26 mouse cellular contexts compared by ENCODE assay signal in the genomic region with DNA sequence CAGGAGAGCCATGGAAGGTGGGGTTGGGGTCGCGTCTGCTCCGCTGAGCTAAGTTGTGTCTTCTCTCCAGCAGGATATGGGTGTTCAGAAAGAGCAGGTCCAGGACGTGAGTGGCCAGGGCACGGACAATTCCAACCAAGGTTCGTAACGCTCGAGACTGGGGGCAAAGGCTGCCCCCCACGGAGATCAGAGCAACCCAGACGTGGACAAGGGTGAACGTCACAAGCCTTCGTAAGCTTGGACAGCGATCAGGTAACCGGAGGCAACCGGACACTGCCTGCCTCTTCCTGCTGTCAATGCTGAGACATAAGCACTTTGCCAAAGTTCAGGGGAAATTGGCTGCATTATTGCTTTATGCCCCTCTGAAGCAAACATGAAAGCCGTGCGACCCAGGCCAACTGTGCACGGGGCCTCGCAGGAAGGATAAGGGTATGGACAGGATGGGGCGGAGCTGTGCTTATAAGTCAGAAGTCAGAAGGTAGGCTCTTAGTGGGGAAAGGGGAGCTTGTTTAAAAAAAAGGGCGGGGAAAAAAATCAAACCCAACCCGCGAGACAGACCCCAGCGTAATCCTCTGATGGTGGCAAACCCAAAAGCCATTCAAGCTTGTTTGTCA. TPM values are rescaled to one million over a fixed set of nuclear protein-coding genes. Genes with fewer than 3 reads are reported as not detected.
DNase-seq lines count a peak whose midpoint lies in the region; ATAC-seq lines count a peak whose summit lies in the region.
"Had no signal": no experiment of that assay in that cellular context is flagged by ENCODE, and none has a peak within 500 bp of the region (broad histone marks: within the 10 kb centered on the region; RNA-seq: fewer than 3 reads in every experiment).

No protein-coding gene starts in this region.

- H3K4me2 ChIP-seq in embryonic facial prominence, embryonic 15.5 days (replicated peaks): no peak overlapping the region
- H3K4me2 ChIP-seq in kidney, embryonic 15.5 days: no peak overlapping the region
- H3K4me2 ChIP-seq in kidney, embryonic 14.5 days (replicated peaks; ENCODE audit: low read depth, low read length): no peak overlapping the region
- H3K4me2 ChIP-seq: embryonic facial prominence, embryonic 13.5 days; forebrain, embryonic 13.5 days; heart, embryonic 13.5 days; hindbrain, embryonic 13.5 days had no signal

- H3K27ac ChIP-seq in embryonic facial prominence, embryonic 15.5 days (replicated peaks): peak overlapping the region; percentile 17; the same call in 1 of the 2 replicates
- no peak overlapping the region for H3K27ac ChIP-seq in embryonic facial prominence, embryonic 10.5 days (replicated peaks)
- H3K27ac ChIP-seq in kidney, embryonic 15.5 days: no peak overlapping the region
- no peak overlapping the region for H3K27ac ChIP-seq in kidney, embryonic 14.5 days (ENCODE audit: low read depth, low read length)
- H3K27ac ChIP-seq: embryonic facial prominence, embryonic 13.5 days; forebrain, embryonic 13.5 days; heart, embryonic 13.5 days; hindbrain, embryonic 13.5 days had no signal

- H3K4me3 ChIP-seq in embryonic facial prominence, embryonic 15.5 days (replicated peaks): no peak overlapping the region
- no peak overlapping the region for H3K4me3 ChIP-seq in embryonic facial prominence, embryonic 10.5 days
- no peak overlapping the region for H3K4me3 ChIP-seq in kidney, embryonic 15.5 days (replicated peaks)
- H3K4me3 ChIP-seq in kidney, embryonic 14.5 days (ENCODE audit: low read length): no peak overlapping the region
- H3K4me3 ChIP-seq: embryonic facial prominence, embryonic 13.5 days; forebrain, embryonic 13.5 days; heart, embryonic 13.5 days; hindbrain, embryonic 13.5 days had no signal

- no peak overlapping the region for H3K9ac ChIP-seq in embryonic facial prominence, embryonic 15.5 days
- no peak overlapping the region for H3K9ac ChIP-seq in kidney, embryonic 15.5 days
- no peak overlapping the region for H3K9ac ChIP-seq in kidney, embryonic 14.5 days (ENCODE audit: low read depth, low read length)
- H3K9ac ChIP-seq: embryonic facial prominence, embryonic 13.5 days; forebrain, embryonic 13.5 days; forebrain, postnatal 0 days; heart, embryonic 13.5 days; hindbrain, embryonic 13.5 days had no signal

- ATAC-seq in embryonic facial prominence, embryonic 15.5 days (ENCODE audit: insufficient number of reproducible peaks, low FRiP score, low TSS enrichment, low read depth): no peak
- no peak for ATAC-seq in kidney, embryonic 15.5 days (replicated peaks; ENCODE audit: low FRiP score)
- ATAC-seq in kidney, embryonic 14.5 days (ENCODE audit: low FRiP score, low TSS enrichment): no peak
- ATAC-seq: CD4-positive, CD25-positive, alpha-beta regulatory T cell, adult 4 months; forebrain, embryonic 13.5 days had no signal

- peaks cover 30% of the 10 kb centered on the region; the same call in 1 of the 2 replicates for H3K36me3 ChIP-seq in embryonic facial prominence, embryonic 15.5 days
- H3K36me3 ChIP-seq in embryonic facial prominence, embryonic 10.5 days (replicated peaks): peaks cover 18% of the 10 kb centered on the region
- H3K36me3 ChIP-seq in kidney, embryonic 15.5 days: peaks cover 45% of the 10 kb centered on the region
- peaks cover 7% of the 10 kb centered on the region; the same call in 1 of the 2 replicates for H3K36me3 ChIP-seq in kidney, embryonic 14.5 days (ENCODE audit: control insufficient read depth, insufficient read depth, low read length)
- H3K36me3 ChIP-seq: hindbrain, embryonic 13.5 days had no signal

- H3K9me3 ChIP-seq in embryonic facial prominence, embryonic 15.5 days (replicated peaks): no peaks in the 10 kb centered on the region
- no peaks in the 10 kb centered on the region for H3K9me3 ChIP-seq in embryonic facial prominence, embryonic 10.5 days
- no peaks in the 10 kb centered on the region for H3K9me3 ChIP-seq in kidney, embryonic 15.5 days (replicated peaks)
- H3K9me3 ChIP-seq in kidney, embryonic 14.5 days (ENCODE audit: control insufficient read depth, low read length): no peaks in the 10 kb centered on the region
- H3K9me3 ChIP-seq: embryonic facial prominence, embryonic 13.5 days; forebrain, embryonic 13.5 days; heart, embryonic 13.5 days; hindbrain, embryonic 13.5 days had no signal

- H3K27me3 ChIP-seq in embryonic facial prominence, embryonic 15.5 days: no peaks in the 10 kb centered on the region
- H3K27me3 ChIP-seq in embryonic facial prominence, embryonic 10.5 days (replicated peaks; ENCODE audit: low read depth, poor library complexity, severe bottlenecking): no peaks in the 10 kb centered on the region
- no peaks in the 10 kb centered on the region for H3K27me3 ChIP-seq in kidney, embryonic 15.5 days
- no peaks in the 10 kb centered on the region for H3K27me3 ChIP-seq in kidney, embryonic 14.5 days (ENCODE audit: control insufficient read depth, insufficient read depth, low read length)
- H3K27me3 ChIP-seq: embryonic facial prominence, embryonic 13.5 days; forebrain, embryonic 13.5 days; heart, embryonic 13.5 days; hindbrain, embryonic 13.5 days had no signal

- intact Hi-C loops in left cerebral cortex, postnatal 25 days (cut with DNase I): no loop called here

- no peak for DNase-seq in embryonic facial prominence, embryonic 10.5 days (ENCODE audit: low spot score)
- peak; percentile 59 for DNase-seq in kidney, adult 11 months
- DNase-seq in kidney, postnatal 14 days: peak; percentile 48
- no peak for DNase-seq in left cerebral cortex, postnatal 25 days (ENCODE audit: low spot score in 2 of 2)
- DNase-seq: adrenal gland, postnatal 10 days; B cell, adult 2 months; cerebellum, adult 11 months; cerebellum, adult 8-10 months; cerebellum, postnatal 25 days; forebrain, postnatal 0 days; gastrocnemius, postnatal 36 days; heart, postnatal 4 days had no signal

- WGBS in embryonic facial prominence, embryonic 15.5 days: 85% methylated on average over 24 of the region's 24 CpGs
- WGBS in embryonic facial prominence, embryonic 10.5 days: 91% methylated on average over 24 of the region's 24 CpGs
- WGBS in kidney, embryonic 15.5 days: 72% methylated on average over 24 of the region's 24 CpGs
- 75% methylated on average over 24 of the region's 24 CpGs for WGBS in kidney, embryonic 14.5 days

- H3K4me1 ChIP-seq in embryonic facial prominence, embryonic 15.5 days: 0 out of 2 replicates have a peak, but pooled peaks cover 7% of the 10 kb centered on the region
- 0 out of 2 replicates have a peak, but pooled peaks cover 7% of the 10 kb centered on the region for H3K4me1 ChIP-seq in embryonic facial prominence, embryonic 10.5 days
- H3K4me1 ChIP-seq in kidney, embryonic 15.5 days: peaks cover 43% of the 10 kb centered on the region
- peaks cover 7% of the 10 kb centered on the region; the same call in 1 of the 2 replicates for H3K4me1 ChIP-seq in kidney, embryonic 14.5 days (ENCODE audit: control insufficient read depth, insufficient read depth, low read length)

RNA-seq across cellular contexts. Expression of a gene that starts 8.8 kb away (rescaled TPM):
- polyA plus RNA-seq in embryonic facial prominence, embryonic 15.5 days (2015; fragmentation: Nextera tagmentation; extraction: Ambion mirVana): 5.0 and 5.4 TPM in 2 replicates
- polyA plus RNA-seq in embryonic facial prominence, embryonic 10.5 days (2016; fragmentation: Nextera tagmentation; extraction: Ambion mirVana): 0.97 and 1.0 TPM in 2 replicates
- 1.1 and 1.2 TPM in 2 replicates for polyA plus RNA-seq in kidney, embryonic 15.5 days (2015; fragmentation: Nextera tagmentation; extraction: Ambion mirVana)
- 0.47 and 1.8 TPM in 2 replicates for polyA plus RNA-seq in kidney, embryonic 14.5 days (2014; fragmentation: Nextera tagmentation; extraction: Ambion mirVana)
- total RNA-seq in left cerebral cortex, postnatal 25 days (2021): 1 to 10 TPM in 1 of 2 experiments, under 1 TPM in 1; 0.69 to 1.7 TPM
- total RNA-seq: MEL had no signal
- polyA plus RNA-seq: CD4-positive, CD25-positive, alpha-beta regulatory T cell, adult 4 months had no signal

RNA-seq across cellular contexts. Expression of a gene that starts 20.3 kb away (rescaled TPM):
- not detected in 2 replicates for polyA plus RNA-seq in embryonic facial prominence, embryonic 15.5 days (2015; fragmentation: Nextera tagmentation; extraction: Ambion mirVana)
- polyA plus RNA-seq in embryonic facial prominence, embryonic 10.5 days (2016; fragmentation: Nextera tagmentation; extraction: Ambion mirVana): not detected in 2 replicates
- not detected in 2 replicates for polyA plus RNA-seq in kidney, embryonic 15.5 days (2015; fragmentation: Nextera tagmentation; extraction: Ambion mirVana)
- not detected in 2 replicates for polyA plus RNA-seq in kidney, embryonic 14.5 days (2014; fragmentation: Nextera tagmentation; extraction: Ambion mirVana)
- not detected for total RNA-seq in left cerebral cortex, postnatal 25 days (2021)
- total RNA-seq: adrenal gland, postnatal 10 days; adrenal gland, postnatal 4 days; forebrain, postnatal 0 days; gastrocnemius, adult 8-10 months; gastrocnemius, postnatal 36 days; heart, postnatal 4 days; MEL had no signal
- polyA plus RNA-seq: brain, embryonic 14.5 days; CD4-positive, CD25-positive, alpha-beta regulatory T cell, adult 4 months; cortical plate, adult 2 months; embryonic facial prominence, embryonic 13.5 days; forebrain, embryonic 13.5 days; forebrain, postnatal 0 days; heart, embryonic 13.5 days; heart, postnatal 0 days; hindbrain, embryonic 13.5 days had no signal

Comparison
In these comparisons a context has a peak if more than half of its experiments do, and no peak if none do; other contexts are left out.
1. DNase-seq: peak in kidney, adult 11 months (single experiment) and kidney, postnatal 14 days (single experiment); none in embryonic facial prominence, embryonic 10.5 days (single experiment) and left cerebral cortex, postnatal 25 days (0 of 2).